Mouse (Mus musculus): Measurements from ENCODE around the gene Pum1.

Pum1 gene

GRCm38 (mm10) chr4:130782492-130782891 lies 119.4 kb downstream of the Pum1 start:
- no peak for DNase-seq (ENCODE audit: extremely low read depth, insufficient read length, low spot score)

DNA sequence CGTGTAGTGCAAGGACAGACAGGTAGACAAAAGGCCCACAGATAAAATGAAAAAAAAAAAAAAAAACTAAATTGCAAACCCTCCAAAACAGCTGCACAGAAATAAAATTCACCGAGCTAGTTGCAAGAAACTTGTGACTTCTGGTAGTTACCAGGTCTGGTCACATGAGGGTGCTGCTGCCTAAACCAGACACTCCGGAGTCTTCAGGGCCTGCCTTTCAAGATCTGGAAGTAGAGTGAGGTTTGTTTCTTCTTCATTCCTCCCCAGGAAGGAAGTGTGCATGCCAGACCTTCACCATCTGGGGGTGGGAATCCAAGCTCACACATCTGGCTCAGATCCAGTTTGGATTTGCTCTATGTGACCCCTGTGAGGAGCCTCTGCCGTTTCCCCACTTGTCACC lies 121.6 kb downstream of the Pum1 start:
- DNase-seq (ENCODE audit: extremely low read depth, insufficient read length, low spot score), result no peak

DNA sequence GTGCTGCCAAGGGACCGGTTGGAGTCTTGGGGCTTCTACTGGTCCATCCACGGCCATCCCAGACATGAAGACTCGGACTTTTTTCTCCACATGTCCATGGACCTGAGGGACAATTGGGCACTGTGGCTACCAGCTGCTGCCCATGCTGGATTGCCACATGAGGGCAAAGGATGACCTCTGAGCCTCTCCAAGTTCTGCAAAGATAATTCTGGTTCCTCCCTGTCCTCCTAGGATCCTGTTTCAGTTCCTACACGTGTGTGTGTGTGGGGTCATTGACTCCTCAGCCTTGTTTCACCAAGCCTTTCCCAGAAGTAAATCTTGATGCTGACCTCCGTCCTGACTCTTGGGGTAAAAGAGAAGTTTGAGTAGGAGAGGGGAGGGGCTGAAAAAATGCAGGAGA lies 124.4 kb downstream of the Pum1 start:
- no peak for DNase-seq (ENCODE audit: extremely low read depth, insufficient read length, low spot score)

DNA sequence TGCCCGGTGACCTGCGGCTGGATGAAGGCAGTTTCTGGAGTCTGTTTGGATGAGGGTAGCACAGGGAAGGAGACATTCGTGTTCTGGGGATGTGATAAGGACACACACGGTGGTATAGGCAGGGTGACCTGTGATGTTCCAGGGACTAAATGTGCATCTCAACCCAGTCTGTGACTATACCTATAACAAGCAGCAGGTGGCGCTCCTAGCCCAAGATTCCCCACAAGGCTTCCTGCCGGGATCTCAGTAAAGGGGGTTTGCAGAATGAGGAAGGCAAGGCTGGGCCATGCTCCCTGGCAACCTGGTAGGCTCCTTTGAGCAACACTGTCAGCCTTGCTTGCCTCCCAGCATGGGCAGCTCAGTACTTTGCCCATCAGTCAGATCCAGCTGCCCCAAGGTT lies 127.1 kb downstream of the Pum1 start:
- peak; percentile 46 for DNase-seq (ENCODE audit: extremely low read depth, insufficient read length, low spot score)

- no peak for DNase-seq (ENCODE audit: extremely low read depth, insufficient read length, low spot score)
Measured at GRCm38 (mm10) chr4:130791811-130792375, 128.8 kb downstream of the Pum1 start.

DNA sequence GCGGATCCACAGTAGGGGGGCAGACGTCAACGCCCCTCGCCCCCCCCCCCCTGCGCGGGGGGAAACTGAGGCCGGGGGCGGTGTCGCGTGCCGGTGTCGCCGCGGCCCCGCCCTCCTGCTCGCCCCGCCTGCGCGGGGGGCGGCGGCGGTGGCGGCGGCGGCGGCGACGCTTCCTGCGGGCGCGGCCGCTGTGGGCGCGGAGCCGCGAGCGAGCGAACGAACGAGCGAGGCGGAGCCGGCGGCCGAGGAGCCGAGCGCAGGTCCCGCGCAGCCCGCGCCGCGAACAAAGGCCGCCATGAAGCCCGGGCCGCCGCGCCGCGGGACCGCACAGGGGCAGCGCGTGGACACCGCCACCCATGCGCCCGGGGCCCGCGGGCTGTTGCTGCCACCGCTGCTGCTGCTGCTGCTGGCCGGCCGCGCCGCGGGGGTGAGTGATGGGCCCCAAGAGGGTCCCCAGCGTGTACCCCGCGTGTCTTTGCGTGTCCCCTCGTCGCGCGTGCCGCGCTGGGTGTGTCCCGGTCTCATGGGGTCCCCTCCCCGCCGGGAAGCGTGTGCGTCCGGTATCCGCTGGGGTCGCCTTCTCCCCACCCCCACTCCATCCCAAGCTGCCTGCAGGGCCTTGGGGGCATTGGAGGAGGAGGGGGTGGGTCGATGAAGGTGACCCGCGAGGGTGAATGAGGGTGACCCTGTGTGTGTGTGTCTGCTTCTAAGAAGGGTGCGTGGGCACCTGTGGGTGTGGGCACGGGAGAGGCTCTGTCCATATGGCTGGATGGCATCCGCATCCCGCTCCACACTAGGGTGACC lies 129.5 kb downstream of the Pum1 start, which contains the start of gene Sdc3:
Gene Sdc3 (plus strand): TSS at position 162 of the 804 bp plus-strand sequence.
- peak; percentile 45 for DNase-seq (ENCODE audit: extremely low read depth, insufficient read length, low spot score)

DNA sequence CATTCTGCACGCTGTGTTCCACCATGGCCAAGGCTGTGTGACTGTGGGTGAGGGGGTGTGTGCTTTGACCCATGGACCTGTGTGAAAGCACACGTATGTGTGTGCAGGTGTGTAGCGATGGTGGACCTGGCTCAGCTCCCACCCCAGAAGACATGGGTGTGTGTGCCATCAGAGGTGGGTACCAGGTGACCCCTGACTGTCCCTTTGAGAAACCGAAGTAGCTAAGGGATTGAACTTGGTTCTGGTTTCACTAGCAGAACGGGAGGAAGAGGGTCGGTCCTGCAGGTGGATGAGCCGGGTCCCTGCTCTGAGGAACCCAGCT lies 130.0 kb downstream of the Pum1 start:
- DNase-seq (ENCODE audit: extremely low read depth, insufficient read length, low spot score), result no peak

DNA sequence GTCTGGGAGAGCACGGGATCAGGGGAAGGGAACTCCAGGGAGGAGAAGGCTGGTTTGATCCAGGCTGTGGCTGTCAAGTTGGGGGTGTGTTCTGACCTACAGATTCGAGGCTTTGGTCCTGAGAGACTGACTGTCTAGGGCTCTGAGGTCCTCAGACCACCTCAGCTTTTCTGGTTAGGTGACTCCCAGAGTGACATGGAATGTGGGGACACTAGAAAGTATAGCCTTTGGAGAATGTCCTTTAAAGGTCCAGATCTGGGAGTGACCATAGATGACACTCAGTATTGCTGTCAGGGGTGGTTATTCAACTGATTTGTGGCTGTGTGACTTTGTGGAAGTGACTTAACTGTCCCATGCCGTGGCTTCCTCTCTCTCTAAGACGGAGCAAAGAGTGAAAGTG lies 131.7 kb downstream of the Pum1 start:
- DNase-seq (ENCODE audit: extremely low read depth, insufficient read length, low spot score), result no peak

DNA sequence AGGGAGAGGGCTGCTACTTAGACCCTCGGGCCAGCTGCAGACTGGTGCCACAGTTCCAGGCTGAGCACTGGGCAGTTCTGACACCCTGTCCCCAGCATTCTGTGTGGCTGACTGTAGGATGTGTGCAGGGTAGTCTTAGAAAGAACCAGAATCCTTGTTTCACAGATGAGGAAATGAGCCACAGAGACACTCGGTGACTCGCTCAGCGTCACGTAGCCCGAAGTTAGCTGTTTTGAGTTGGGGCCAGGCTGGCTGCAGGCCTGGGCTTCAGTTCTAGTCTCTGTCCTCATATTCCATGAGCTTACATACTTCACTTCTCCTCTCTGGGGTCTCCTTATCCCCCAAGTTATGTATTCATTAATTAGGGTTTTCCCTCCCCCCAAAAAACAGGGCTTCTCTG lies 132.8 kb downstream of the Pum1 start:
- no peak for DNase-seq (ENCODE audit: extremely low read depth, insufficient read length, low spot score)

- DNase-seq (ENCODE audit: extremely low read depth, insufficient read length, low spot score), result peak; percentile 81
Measured at GRCm38 (mm10) chr4:130797201-130798051, 134.3 kb downstream of the Pum1 start.

GRCm38 (mm10) chr4:130798416-130798815 lies 135.3 kb downstream of the Pum1 start:
- DNase-seq (ENCODE audit: extremely low read depth, insufficient read length, low spot score), result no peak

DNA sequence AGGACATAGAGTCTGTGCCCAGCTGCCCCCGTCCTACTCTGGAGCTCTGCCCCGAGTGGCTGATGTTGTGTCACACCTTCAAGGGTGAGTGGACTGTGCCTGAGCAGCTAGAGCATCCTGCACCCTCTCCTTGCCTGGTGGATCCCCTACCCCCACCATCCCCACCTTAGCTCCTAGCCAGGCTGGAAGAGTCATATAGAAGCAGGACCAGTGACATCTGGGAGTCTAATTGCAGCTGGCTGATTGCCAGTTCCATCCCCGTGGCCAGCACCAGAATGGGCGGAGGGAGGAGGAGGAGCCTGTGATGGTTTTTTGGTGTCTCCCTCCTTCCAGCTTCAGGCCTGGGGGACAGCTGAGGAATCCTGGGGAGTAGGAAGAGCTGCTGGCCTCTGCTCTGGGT lies 136.0 kb downstream of the Pum1 start:
- DNase-seq (ENCODE audit: extremely low read depth, insufficient read length, low spot score), result peak; percentile 51

GRCm38 (mm10) chr4:130799582-130799981 lies 136.5 kb downstream of the Pum1 start:
- DNase-seq (ENCODE audit: extremely low read depth, insufficient read length, low spot score), result peak; percentile 50

GRCm38 (mm10) chr4:130800147-130800546 lies 137.0 kb downstream of the Pum1 start:
- no peak for DNase-seq (ENCODE audit: extremely low read depth, insufficient read length, low spot score)

DNA sequence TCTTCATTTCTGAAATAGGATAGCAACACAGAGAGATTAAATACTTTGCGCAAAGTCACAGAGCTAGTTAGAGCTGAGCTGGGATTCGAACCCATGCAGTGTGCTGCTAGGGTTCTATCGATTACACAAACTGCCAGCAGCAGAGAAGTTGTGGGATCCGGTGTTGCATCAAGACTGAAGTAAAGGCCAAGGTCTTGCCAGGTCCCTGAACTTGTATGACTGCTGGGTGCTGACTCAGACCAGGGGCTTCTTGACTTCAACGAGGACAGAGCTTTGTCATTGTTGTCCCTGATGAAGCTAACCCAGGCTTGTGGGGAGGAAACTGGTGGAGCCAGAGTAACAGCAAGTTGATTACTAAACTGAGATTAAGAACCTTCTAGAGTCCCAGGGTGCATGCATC lies 138.1 kb downstream of the Pum1 start:
- no peak for DNase-seq (ENCODE audit: extremely low read depth, insufficient read length, low spot score)

GRCm38 (mm10) chr4:130801624-130802329 lies 138.7 kb downstream of the Pum1 start:
- DNase-seq (ENCODE audit: extremely low read depth, insufficient read length, low spot score), result no peak

DNA sequence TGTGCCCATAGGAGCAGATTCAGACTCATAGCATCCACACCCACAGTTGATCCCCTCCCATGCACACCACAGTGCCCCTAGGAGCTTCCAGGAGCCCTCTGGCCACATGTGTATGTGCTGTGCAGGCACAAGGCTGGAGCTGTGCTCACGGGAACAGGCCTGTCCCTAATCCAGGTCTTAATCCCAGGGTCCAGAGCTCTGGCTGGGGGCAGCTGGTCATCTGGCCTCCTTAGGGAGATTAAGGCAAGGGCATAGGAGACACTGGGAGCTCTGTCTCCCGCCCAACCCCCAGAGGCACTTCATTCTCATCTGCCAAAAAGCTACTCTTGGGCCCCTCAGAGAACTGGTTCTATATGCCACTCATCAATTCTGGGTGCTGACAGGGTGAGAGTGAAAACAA lies 140.5 kb downstream of the Pum1 start:
- no peak for DNase-seq (ENCODE audit: extremely low read depth, insufficient read length, low spot score)

- no peak for DNase-seq (ENCODE audit: extremely low read depth, insufficient read length, low spot score)
Measured at GRCm38 (mm10) chr4:130804292-130804691, 141.2 kb downstream of the Pum1 start.

GRCm38 (mm10) chr4:130804771-130805361 lies 141.7 kb downstream of the Pum1 start:
- DNase-seq (ENCODE audit: extremely low read depth, insufficient read length, low spot score), result peak; percentile 70

DNA sequence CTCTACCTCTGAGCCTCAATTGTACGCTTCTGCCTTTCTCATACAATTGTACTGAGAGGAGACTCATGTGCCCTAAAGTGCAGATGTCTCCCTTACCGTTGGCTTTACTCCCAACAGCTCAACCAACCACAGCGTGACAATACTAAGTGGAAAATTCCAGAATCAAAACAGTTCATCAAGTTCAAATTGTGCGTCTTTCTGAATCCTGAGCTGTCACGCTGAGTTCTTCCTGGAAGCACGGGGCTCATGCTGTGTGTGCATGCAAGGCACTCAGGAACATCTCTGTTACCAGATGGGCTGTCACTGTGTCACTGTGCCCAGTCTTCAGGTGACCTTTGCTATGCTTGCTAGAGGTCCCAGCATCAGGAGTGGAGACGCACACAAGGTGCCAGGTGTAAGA lies 142.6 kb downstream of the Pum1 start:
- DNase-seq (ENCODE audit: extremely low read depth, insufficient read length, low spot score), result no peak

DNA sequence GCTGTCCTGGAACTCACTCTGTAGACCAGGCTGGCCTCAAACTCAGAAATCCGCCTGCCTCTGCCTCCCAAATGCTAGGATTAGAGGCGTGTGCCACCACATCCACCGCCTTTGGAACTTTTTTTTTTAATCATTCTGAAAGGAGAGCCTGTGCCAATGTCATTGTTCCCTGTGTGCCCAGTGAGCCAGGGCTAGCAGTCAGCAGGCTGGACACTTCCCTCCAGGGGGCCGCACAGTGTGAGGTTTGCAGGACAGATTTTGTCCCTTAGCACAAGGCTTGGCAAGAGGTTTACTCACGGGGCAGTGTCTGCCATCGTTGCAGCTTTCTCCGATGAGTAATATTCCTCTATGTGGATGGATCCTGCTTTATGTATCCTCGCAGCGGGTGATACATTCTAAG lies 143.6 kb downstream of the Pum1 start:
- DNase-seq (ENCODE audit: extremely low read depth, insufficient read length, low spot score), result peak; percentile 50
